Mouse (Mus musculus) forebrain, embryonic 14.5 days (tissue): Measurements from ENCODE around the gene Hepacam. TPM values are rescaled to one million over a fixed set of nuclear protein-coding genes. Genes with fewer than 3 reads are reported as not detected.
A peak's percentile ranks its signal among the peaks of the same experiment; 100 is the strongest.

Source experiments
- ATAC-seq: fragments of 200-750 bp; cut with Nextera tagmentation; 2 replicates; pipeline ENCODE4 v1.8.0; 2017; ENCODE audit warnings: mild to moderate bottlenecking, moderate library complexity
- DNase-seq: peaks from one replicate; pipeline ENCODE4 v3.0.0-alpha.2; 2015; ENCODE audit warnings: low spot score
- H3K27ac ChIP-seq: fragments of 300-500 bp; sonication (generic); 2 replicates; pipeline ENCODE4 v1.5.1; 2014; ENCODE audit warnings: low read depth, mild to moderate bottlenecking, control low read depth, low read length, moderate library complexity
- H3K27me3 ChIP-seq: fragments of 300-500 bp; sonication (generic); replicated peaks from 2 replicates; pipeline ENCODE4 v1.6.1; 2014; ENCODE audit warnings: low read length, control low read depth, mixed read lengths; ENCODE audit not compliant: control insufficient read depth, insufficient read depth
- H3K36me3 ChIP-seq: fragments of 300-500 bp; sonication (generic); 2 replicates; pipeline ENCODE4 v1.6.1; 2014; ENCODE audit warnings: low read length, control low read depth; ENCODE audit not compliant: control insufficient read depth, insufficient read depth
- H3K4me1 ChIP-seq: fragments of 300-500 bp; sonication (generic); 2 replicates; pipeline ENCODE4 v1.6.1; 2014; ENCODE audit warnings: antibody characterized with exemption, low read length, control low read depth; ENCODE audit not compliant: control insufficient read depth, insufficient read depth
- H3K4me2 ChIP-seq: fragments of 300-500 bp; sonication (generic); 2 replicates; pipeline ENCODE4 v1.6.1; 2014; ENCODE audit warnings: mild to moderate bottlenecking, control low read depth, low read length
- H3K4me3 ChIP-seq: fragments of 300-500 bp; sonication (generic); 2 replicates; pipeline ENCODE4 v1.5.1; 2014; ENCODE audit warnings: low read depth, low read length, control low read depth
- H3K9ac ChIP-seq: fragments of 300-500 bp; sonication (generic); 2 replicates; pipeline ENCODE4 v1.6.1; 2014; ENCODE audit warnings: mild to moderate bottlenecking, low read length, control low read depth, moderate library complexity
- H3K9me3 ChIP-seq: fragments of 300-500 bp; sonication (generic); replicated peaks from 2 replicates; pipeline ENCODE4 v1.6.1; 2016; ENCODE audit warnings: low read length, control low read depth, mixed read lengths; ENCODE audit not compliant: control insufficient read depth
- whole genome bisulfite sequencing: fragments of 180-500 bp; shearing (Covaris S2); extraction: QIAGEN DNeasy Blood & Tissue Kit; methylation state at CpG from one replicate; pipeline ENCODE4 v1.1.7; 2014; 5-methylcytosine and 5-hydroxymethylcytosine counted together
- polyA plus RNA-seq: library from polyadenylated mRNA; unstranded; fragments of >200 nt; fragmentation: Nextera tagmentation; extraction: Ambion mirVana; gene quantifications from 2 replicates; pipeline ENCODE4 v1.2.1, GENCODE M21; 2014

Gene Hepacam
- polyA plus RNA-seq, 1 experiment from 2014 or later = 1.9 TPM

GRCm38 (mm10) chr9:37358713-37359330 is 8.3 kb upstream of the Hepacam start:
- Histone ChIP-seq H3K4me2 (no peak overlapping the region), H3K9me3 (no peaks in the 10 kb centered on the region), H3K9ac (no peak overlapping the region), H3K27me3 (no peaks in the 10 kb centered on the region), H3K36me3 (no peaks in the 10 kb centered on the region), H3K4me1 (peaks cover 11% of the 10 kb centered on the region; the same call in 1 of the 2 replicates), H3K27ac (peak overlapping the region; percentile 76), H3K4me3 (no peak overlapping the region)
- peak; percentile 79 for DNase-seq
- 4% methylated on average over 7 of the region's 7 CpGs for WGBS
- ATAC-seq = peak; percentile 75

GRCm38 (mm10) chr9:37359331-37360220 is 7.6 kb upstream of the Hepacam start:
- H3K36me3 ChIP-seq = no peaks in the 10 kb centered on the region
- no peak overlapping the region for H3K4me3 ChIP-seq
- no peaks in the 10 kb centered on the region for H3K27me3 ChIP-seq
- DNase-seq (peak; percentile 88), ATAC-seq (peak; percentile 84)
- H3K9ac ChIP-seq = no peak overlapping the region
- H3K27ac ChIP-seq = peak overlapping the region; percentile 76
- WGBS = 6% methylated on average over 6 of the region's 6 CpGs
- no peaks in the 10 kb centered on the region for H3K9me3 ChIP-seq
- H3K4me1 ChIP-seq = peaks cover 11% of the 10 kb centered on the region; the same call in 1 of the 2 replicates
- no peak overlapping the region for H3K4me2 ChIP-seq

GRCm38 (mm10) chr9:37362084-37362483 is 5.1 kb upstream of the Hepacam start:
- DNase-seq (no peak), ATAC-seq (no peak)
- no peaks in the 10 kb centered on the region for H3K27me3 ChIP-seq
- peaks cover 11% of the 10 kb centered on the region; the same call in 1 of the 2 replicates for H3K4me1 ChIP-seq
- H3K9me3 ChIP-seq = no peaks in the 10 kb centered on the region
- no peak overlapping the region for H3K4me2 ChIP-seq
- H3K4me3 ChIP-seq = no peak overlapping the region
- H3K9ac ChIP-seq = no peak overlapping the region
- H3K27ac ChIP-seq = no peak overlapping the region
- H3K36me3 ChIP-seq = no peaks in the 10 kb centered on the region

- Histone ChIP-seq H3K4me1 (peaks cover 11% of the 10 kb centered on the region; the same call in 1 of the 2 replicates), H3K27ac (no peak overlapping the region), H3K27me3 (no peaks in the 10 kb centered on the region), H3K36me3 (no peaks in the 10 kb centered on the region), H3K4me2 (no peak overlapping the region), H3K9ac (no peak overlapping the region), H3K9me3 (no peaks in the 10 kb centered on the region), H3K4me3 (no peak overlapping the region)
- WGBS = 78% methylated on average over 1 of the region's 1 CpGs
- ATAC-seq (no peak), DNase-seq (no peak)
Observed at GRCm38 (mm10) chr9:37362881-37363280, 4.3 kb upstream of the Hepacam start.

GRCm38 (mm10) chr9:37363551-37363950 is 3.6 kb upstream of the Hepacam start:
- Histone ChIP-seq H3K9ac (no peak overlapping the region), H3K27me3 (no peaks in the 10 kb centered on the region), H3K27ac (no peak overlapping the region), H3K36me3 (no peaks in the 10 kb centered on the region), H3K9me3 (no peaks in the 10 kb centered on the region), H3K4me2 (no peak overlapping the region), H3K4me3 (no peak overlapping the region), H3K4me1 (peaks cover 10% of the 10 kb centered on the region; the same call in 1 of the 2 replicates)
- no peak for DNase-seq
- ATAC-seq = no peak
- 72% methylated on average over 3 of the region's 3 CpGs for WGBS

GRCm38 (mm10) chr9:37364392-37364791 is 2.8 kb upstream of the Hepacam start:
- no peak for DNase-seq

GRCm38 (mm10) chr9:37365706-37366105 is 1.4 kb upstream of the Hepacam start:
- no peak for DNase-seq
- Histone ChIP-seq H3K4me3 (no peak overlapping the region), H3K27ac (no peak overlapping the region), H3K27me3 (no peaks in the 10 kb centered on the region), H3K36me3 (no peaks in the 10 kb centered on the region), H3K4me2 (no peak overlapping the region), H3K4me1 (no peaks in the 10 kb centered on the region), H3K9ac (no peak overlapping the region), H3K9me3 (no peaks in the 10 kb centered on the region)
- WGBS = 76% methylated on average over 5 of the region's 5 CpGs
- no peak for ATAC-seq

More at GRCm38 (mm10) chr9:37364392-37364791, 2.8 kb upstream of the Hepacam start:
- Histone ChIP-seq H3K4me2 (no peak overlapping the region), H3K9me3 (no peaks in the 10 kb centered on the region), H3K27me3 (no peaks in the 10 kb centered on the region), H3K4me1 (peaks cover 1% of the 10 kb centered on the region; the same call in 1 of the 2 replicates), H3K27ac (no peak overlapping the region), H3K9ac (no peak overlapping the region), H3K36me3 (no peaks in the 10 kb centered on the region), H3K4me3 (no peak overlapping the region)
- no peak for ATAC-seq
- WGBS = 78% methylated on average over 3 of the region's 3 CpGs

- no peaks in the 10 kb centered on the region for H3K27me3 ChIP-seq
- H3K4me1 ChIP-seq = no peaks in the 10 kb centered on the region
- no peaks in the 10 kb centered on the region for H3K36me3 ChIP-seq
- no peak overlapping the region for H3K27ac ChIP-seq
- no peak for DNase-seq
- WGBS = 88% methylated on average over 11 of the region's 11 CpGs
- H3K9me3 ChIP-seq = no peaks in the 10 kb centered on the region
- H3K4me3 ChIP-seq = no peak overlapping the region
- H3K9ac ChIP-seq = no peak overlapping the region
- H3K4me2 ChIP-seq = no peak overlapping the region
- ATAC-seq = no peak
Observed at GRCm38 (mm10) chr9:37368081-37368830, 1.1 kb downstream of the Hepacam start.
